Mouse (Mus musculus): Measurements from ENCODE around the gene Slc25a26.

GRCm38 (mm10) chr6:94594711-94595110 is 94.6 kb downstream of the Slc25a26 start:
- TF ChIP-seq POLR2A (IDR thresholded peaks at IDR 0.05; ENCODE audit: low read depth, low read length) (no peak), CTCF (IDR thresholded peaks at IDR 0.05; ENCODE audit: extremely low read depth, insufficient read length, insufficient replicate concordance, low read depth, low read length) (no peak)

Data from small intestine, adult 2 months (tissue).